Mouse (Mus musculus) bone marrow, adult 2 months (tissue): ENCODE data around the gene Zfp644. TPM values are rescaled to one million over a fixed set of nuclear protein-coding genes. Genes with fewer than 3 reads are reported as not detected.

Experiments
- H3K27ac ChIP-seq: fragments of 200-500 bp; 2 replicates; pipeline ENCODE4 v1.5.1; 2012; ENCODE audit warnings: low read depth, mild to moderate bottlenecking, control low read depth, inconsistent platforms, low read length; ENCODE audit not compliant: control insufficient read depth, poor library complexity, insufficient read depth
- H3K4me1 ChIP-seq: fragments of 200-500 bp; 2 replicates; pipeline ENCODE4 v1.6.1; 2011; ENCODE audit warnings: low read length; ENCODE audit not compliant: control insufficient read depth, insufficient read depth
- H3K4me3 ChIP-seq: fragments of 200-500 bp; replicated peaks from 2 replicates; pipeline ENCODE3; 2011; ENCODE audit warnings: mild to moderate bottlenecking, low read depth, low read length, control low read depth; ENCODE audit not compliant: control insufficient read depth
- CTCF ChIP-seq: fragments of 200-500 bp; IDR thresholded peaks from 2 replicates; pipeline ENCODE4 v1.5.1; 2011; ENCODE audit warnings: low read length, control low read depth; ENCODE audit not compliant: control insufficient read depth, insufficient read depth
- POLR2A ChIP-seq: fragments of 200-500 bp; IDR thresholded peaks from 2 replicates; pipeline ENCODE4 v1.6.1; 2011; ENCODE audit warnings: low read depth, mild to moderate bottlenecking, control low read depth, low read length, borderline replicate concordance; ENCODE audit not compliant: control insufficient read depth
- WGBS: fragments of 180-500 bp; shearing (Covaris S2); methylation state at CpG from one replicate; pipeline ENCODE4 v1.1.7; 2018; 5-methylcytosine and 5-hydroxymethylcytosine counted together
- polyA plus RNA-seq: library from polyadenylated mRNA; stranded (reverse); fragments of >200 nt; gene quantifications from 2 replicates; pipeline ENCODE4 v1.2.4, GENCODE M21; 2011; ENCODE audit warnings: low replicate concordance; ENCODE audit not compliant: missing spikeins, insufficient read depth, insufficient read length

Zfp644 gene
- polyA plus RNA-seq, 1 experiment, result 29.5 TPM

- WGBS, result 86% methylated on average over 8 of the region's 8 CpGs
- no peak overlapping the region for H3K27ac ChIP-seq
- no peak for TF ChIP-seq CTCF
- no peak for TF ChIP-seq POLR2A
- no peak overlapping the region for H3K4me3 ChIP-seq
- H3K4me1 ChIP-seq, result no peaks in the 10 kb centered on the region; the same call in 1 of the 2 replicates
Observed at GRCm38 (mm10) chr5:106628369-106629149, 68.5 kb downstream of the Zfp644 start.

- no peaks in the 10 kb centered on the region for H3K4me1 ChIP-seq
- H3K27ac ChIP-seq, result no peak overlapping the region
- no peak for TF ChIP-seq POLR2A
- TF ChIP-seq CTCF, result no peak
- 95% methylated on average over 4 of the region's 4 CpGs for WGBS
- no peak overlapping the region for H3K4me3 ChIP-seq
Observed at GRCm38 (mm10) chr5:106623337-106623736, 73.8 kb downstream of the Zfp644 start.

- no peak overlapping the region for H3K4me3 ChIP-seq
- WGBS, result 92% methylated on average over 5 of the region's 5 CpGs
- H3K4me1 ChIP-seq, result no peaks in the 10 kb centered on the region
- no peak for TF ChIP-seq POLR2A
- no peak overlapping the region for H3K27ac ChIP-seq
Observed at GRCm38 (mm10) chr5:106622193-106622592, 74.9 kb downstream of the Zfp644 start.

- 97% methylated on average over 6 of the region's 6 CpGs for WGBS
- TF ChIP-seq POLR2A (no peak), CTCF (no peak)
- Histone ChIP-seq H3K27ac (no peak overlapping the region), H3K4me3 (no peak overlapping the region), H3K4me1 (no peaks in the 10 kb centered on the region)
Observed at GRCm38 (mm10) chr5:106620446-106620845, 76.6 kb downstream of the Zfp644 start.

GRCm38 (mm10) chr5:106615006-106615405, 82.1 kb downstream of the Zfp644 start:
- no peaks in the 10 kb centered on the region for H3K4me1 ChIP-seq
- 84% methylated on average over 2 of the region's 2 CpGs for WGBS
- H3K27ac ChIP-seq, result no peak overlapping the region
- H3K4me3 ChIP-seq, result no peak overlapping the region
- TF ChIP-seq POLR2A (no peak), CTCF (no peak)

GRCm38 (mm10) chr5:106614570-106614969, 82.5 kb downstream of the Zfp644 start:
- Histone ChIP-seq H3K4me3 (no peak overlapping the region), H3K27ac (no peak overlapping the region), H3K4me1 (no peaks in the 10 kb centered on the region)
- TF ChIP-seq POLR2A, result no peak
- no peak for TF ChIP-seq CTCF
- WGBS, result 80% methylated on average over 7 of the region's 7 CpGs

- WGBS, result 88% methylated on average over 2 of the region's 2 CpGs
- Histone ChIP-seq H3K27ac (no peak overlapping the region), H3K4me3 (no peak overlapping the region), H3K4me1 (no peaks in the 10 kb centered on the region)
- no peak for TF ChIP-seq POLR2A
- TF ChIP-seq CTCF, result no peak
Observed at GRCm38 (mm10) chr5:106612151-106612550, 84.9 kb downstream of the Zfp644 start.

- WGBS, result 86% methylated on average over 4 of the region's 4 CpGs
- Histone ChIP-seq H3K4me3 (no peak within 1 kb of the TSS), H3K4me1 (no peaks in the 10 kb centered on the region), H3K27ac (no peak within 1 kb of the TSS)
- TF ChIP-seq POLR2A, result no peak
- no peak for TF ChIP-seq CTCF
Observed at GRCm38 (mm10) chr5:106608798-106609197, 88.3 kb downstream of the Zfp644 start, which contains the start of gene Gm17304. Gene Gm17304 (plus strand): TSS chr5:106609098.
